Mouse (Mus musculus) WW6 (cell line): Measurements from ENCODE around the gene Dhcr24.

Experiments
- DNase-seq: peaks from one replicate; pipeline ENCODE4 v3.0.0-alpha.2; 2013; ENCODE audit warnings: low read depth, low spot score

Dhcr24 gene

GRCm38 (mm10) chr4:106560846-106561781 is at the start of gene Dhcr24:
Dhcr24 (plus strand) TSS chr4:106561038.
- DNase-seq = peak; percentile 90

DNA sequence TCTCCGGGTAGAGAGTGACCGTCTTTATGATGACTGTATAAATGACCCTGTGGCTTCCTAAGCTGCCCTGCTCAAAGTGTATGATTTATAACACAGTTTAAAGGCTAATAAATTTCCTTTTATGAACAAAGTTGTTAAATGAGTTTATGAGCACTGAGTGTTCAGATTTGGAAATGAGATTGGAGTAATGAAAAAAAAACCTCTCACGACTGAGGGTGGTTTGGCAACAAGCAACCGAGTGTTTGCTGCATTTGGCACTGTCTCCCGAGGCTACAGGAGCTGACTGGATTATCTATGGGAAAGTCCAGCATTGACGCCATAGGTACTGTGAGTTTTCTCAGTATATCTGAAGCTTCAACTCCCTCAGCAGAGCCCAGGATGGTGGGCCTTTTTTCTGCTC is 46.2 kb upstream of the Dhcr24 start:
- DNase-seq = no peak

DNA sequence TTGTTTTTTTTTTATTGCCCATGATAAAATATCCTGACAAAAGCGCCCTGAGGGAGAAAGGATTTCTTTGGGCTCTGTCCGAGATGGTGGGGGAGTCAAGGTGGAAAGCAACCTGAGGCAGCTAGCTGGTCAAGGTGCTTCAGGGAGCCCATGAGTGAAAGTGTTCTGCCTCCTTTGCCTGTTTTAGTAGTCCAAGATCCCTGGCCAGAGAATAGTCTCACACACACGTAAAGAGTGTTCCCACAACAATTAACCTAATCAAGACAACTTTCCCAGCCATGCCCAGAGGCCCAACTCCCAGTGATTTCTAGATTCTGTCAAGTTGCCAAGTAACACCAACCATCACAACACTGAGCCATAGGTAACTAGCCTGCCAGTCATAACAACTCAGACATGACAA is 38.3 kb upstream of the Dhcr24 start:
- no peak for DNase-seq

DNA sequence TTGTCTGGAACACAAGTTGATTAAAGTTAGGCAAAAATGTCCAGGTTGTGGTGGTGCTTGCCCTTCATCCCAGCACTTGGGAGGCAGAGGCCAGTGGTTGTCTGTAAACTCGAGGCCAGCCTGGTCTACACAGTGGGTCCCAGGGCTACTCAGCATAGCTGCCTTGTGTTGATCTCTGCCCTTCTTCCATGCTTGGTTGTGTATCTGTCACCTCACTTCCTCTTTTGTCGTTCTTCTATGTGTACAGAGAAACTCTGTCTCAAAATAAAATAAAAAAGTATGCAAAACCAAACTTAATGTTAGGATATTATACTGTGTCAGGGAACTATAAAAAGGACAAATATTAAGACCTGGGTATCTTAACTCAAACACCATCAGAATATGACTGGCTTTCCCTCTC is 36.7 kb upstream of the Dhcr24 start:
- DNase-seq = no peak

DNA sequence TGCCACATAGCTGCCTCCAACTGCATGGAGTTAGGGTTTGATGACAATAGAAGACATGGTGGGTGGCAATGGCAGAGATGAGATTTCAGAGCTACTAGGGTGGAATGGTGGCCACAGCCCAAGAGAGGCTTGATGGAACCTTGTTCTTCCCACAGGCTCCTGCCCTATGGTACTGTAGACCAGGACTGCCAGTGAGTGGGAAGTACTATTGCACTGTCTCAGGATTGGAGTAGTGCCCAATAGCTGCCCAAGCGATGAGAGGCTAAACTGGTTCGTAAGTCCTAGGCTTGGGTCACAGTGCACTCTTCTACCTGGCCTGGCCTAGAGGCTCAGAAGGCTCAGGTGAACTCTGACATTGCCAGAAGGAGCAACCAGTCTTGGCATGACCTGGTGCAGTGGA is 35.8 kb upstream of the Dhcr24 start:
- no peak for DNase-seq

DNA sequence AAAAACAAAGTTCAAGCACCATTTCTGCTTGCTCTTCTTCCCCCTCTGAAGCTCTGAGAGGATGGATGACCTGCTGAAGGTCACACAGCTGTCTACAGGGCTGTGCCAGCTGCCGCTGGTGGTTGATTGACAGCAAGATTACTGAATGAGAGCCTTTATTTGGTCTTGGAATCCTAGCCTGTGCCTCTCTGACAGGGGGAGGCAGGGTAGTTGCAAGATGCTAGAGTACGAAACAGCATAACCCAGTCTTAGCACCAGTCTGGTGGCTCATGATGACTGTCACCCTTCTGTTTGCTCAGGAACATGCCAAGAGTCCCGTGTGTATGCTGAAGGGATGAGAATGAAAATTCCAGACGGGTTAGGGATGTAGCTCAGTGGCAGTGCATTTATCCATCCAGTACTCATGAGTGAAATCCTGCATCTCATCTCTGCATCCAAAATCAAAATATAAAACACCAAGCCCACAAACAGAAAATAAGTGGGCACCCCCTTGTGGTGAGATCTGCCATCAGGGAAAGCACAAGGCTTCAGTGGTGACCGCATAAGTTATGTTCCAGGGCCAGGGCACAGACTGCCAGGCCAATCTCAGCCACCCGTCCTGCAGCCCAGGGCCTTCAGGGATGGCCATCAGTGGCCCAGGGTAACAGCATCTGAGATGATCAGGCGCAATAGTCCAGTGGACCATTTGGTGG is 32.8 kb upstream of the Dhcr24 start:
- DNase-seq = no peak

DNA sequence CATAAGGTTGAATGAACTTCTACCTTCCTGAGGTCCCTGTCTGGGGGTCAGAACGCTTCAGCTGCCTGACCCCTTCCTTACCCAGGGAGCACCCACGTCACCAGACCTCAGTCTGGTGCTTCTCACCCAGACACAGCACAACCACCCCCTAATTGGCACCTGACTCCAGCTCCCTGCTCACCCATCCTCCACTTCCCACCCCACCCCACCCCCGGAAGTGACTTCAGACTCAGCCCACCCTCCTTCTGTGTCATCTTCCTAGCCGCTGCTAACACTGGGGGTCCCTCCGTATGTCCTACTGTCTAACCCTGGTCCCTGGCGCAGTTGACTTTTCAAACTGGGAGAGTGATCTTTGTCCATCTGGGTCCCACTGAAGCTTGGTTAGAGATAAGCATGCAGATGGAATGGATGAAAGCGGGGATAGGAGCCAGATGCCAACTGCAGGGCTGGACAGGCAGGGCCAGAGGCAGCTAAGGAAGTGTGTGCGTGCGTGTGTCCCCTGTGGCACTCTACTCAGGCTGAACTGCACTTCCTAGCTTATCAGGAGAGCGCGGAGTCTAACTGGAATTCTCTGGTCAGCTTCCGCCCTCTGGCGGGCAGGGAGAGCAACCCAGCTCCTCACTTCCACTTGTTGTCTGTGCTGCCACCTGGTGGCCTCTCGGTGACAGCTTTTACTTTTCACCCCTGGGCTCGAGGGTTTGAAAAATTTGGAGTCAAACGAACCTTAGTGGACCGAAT is 31.3 kb upstream of the Dhcr24 start:
- DNase-seq = peak; percentile 76

- no peak for DNase-seq
These were observed 30.7 kb upstream of the Dhcr24 start for GRCm38 (mm10) chr4:106530113-106530482.

DNA sequence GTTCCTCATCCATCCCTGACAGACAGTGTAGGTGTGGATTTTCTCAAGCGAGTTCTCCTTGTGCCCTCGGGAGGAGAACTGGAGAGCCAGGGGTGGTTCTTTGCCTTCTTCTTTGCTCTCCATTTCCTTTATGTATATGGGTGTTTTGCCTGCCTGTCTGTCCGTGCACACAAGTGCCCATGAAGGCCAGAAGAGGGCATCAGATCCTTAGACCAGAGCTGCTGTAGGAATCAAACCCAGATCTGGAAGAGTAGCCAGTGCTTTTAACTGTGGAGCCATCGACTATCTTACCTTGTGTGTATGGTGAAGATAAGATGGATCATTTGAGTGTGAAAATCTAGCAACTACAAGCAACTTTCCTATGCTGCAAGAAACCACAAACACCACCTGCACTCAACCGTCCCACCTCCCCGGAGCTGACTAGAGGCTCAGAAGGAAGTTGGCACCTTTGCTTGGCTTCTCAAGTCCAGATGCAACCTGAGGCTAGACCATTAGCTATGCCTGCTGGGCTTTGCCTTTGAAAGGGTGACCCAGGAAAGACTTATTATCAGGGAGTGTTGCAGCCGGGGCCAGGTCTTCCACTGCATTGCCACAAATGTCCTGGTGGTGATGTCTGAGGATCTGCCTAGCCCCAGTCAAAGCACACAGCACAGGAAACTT is 27.3 kb upstream of the Dhcr24 start:
- no peak for DNase-seq

GRCm38 (mm10) chr4:106534256-106534655 is 26.6 kb upstream of the Dhcr24 start:
- DNase-seq = no peak

DNA sequence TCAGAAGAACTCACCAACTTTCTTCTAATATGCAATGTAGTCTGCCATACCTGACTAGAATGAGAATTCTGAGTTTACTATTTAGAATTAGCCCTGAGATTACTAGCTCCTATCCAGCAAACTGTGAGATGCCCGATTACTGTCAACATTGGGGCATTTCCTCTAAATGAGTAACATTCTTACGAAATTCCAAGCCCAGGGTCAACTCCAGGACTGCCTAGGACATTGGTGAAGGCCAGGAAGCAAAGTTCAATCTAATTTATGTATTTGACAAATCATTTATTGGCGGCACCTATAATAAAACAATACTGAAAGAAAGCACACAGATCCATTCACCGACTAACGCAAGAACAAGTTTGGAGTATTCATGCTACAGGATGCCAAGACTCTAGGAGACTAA is 21.1 kb upstream of the Dhcr24 start:
- DNase-seq = no peak

- no peak for DNase-seq
These were observed 19.3 kb upstream of the Dhcr24 start for GRCm38 (mm10) chr4:106541491-106541890.

DNA sequence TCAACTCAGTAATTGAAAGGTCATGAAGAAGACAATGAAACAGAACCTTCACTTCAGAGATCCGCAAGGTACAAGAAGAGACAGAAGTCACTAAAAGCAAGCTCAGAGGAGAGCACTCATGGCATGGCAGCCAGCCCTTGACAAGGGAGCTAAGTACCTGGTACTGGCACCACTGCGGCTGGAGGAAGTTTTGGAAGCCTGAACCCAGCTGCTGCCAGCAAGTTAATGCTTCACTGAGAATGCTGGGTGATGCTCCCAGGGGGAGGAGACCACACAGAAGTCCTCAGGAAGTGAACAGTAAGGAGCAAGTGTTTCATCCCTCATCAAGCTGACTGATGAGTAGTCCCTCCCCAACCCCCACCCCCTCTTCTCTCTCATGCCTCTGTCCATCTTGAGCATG is 18.6 kb upstream of the Dhcr24 start:
- no peak for DNase-seq

DNA sequence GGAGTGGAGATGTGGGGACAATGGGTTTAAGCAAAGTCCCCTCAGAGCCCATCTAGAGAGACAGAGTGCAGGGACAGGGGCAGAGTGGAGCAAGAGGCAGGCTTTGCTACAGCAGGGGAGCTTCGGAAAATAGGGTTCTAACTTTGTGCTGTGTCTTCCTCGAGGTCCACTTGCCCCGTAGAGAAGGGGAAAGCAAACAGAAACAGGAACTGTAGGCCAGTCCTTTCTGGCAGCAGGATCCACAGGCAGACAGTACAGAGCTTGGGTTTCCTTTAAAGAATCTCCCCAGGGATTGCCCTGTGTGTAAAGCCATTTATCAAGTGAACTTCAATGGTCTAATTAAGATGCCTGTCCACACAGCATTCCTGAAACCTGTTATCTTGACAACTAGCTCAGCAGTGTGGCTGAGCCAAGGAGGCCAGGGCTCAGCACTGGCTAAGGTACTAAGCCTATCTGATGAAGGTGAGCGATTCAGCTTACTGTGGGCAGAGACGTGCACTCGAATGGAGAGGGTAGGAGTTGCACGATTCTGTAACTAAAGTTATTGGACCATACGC is 14.9 kb upstream of the Dhcr24 start:
- DNase-seq = no peak

DNA sequence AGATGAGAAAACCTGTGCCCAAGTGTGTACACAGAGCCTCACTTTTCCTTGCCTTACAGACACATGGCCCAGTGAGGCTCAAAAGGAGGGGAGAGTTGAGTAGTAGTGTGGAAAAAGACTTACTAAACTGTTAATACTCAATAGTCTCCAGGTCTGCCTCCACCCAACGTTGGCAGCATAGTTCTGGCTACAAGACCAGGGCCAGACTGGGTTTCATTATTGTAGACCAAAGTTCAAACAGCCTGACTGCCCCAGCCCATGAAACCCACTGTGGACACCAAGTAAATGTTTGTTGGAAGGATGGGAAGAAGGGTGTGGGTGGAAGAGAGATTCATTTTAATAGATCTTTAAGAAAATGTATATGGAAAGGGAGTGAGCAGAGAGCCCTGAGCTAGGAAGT is 13.9 kb upstream of the Dhcr24 start:
- no peak for DNase-seq

- DNase-seq = no peak
These were observed 12.7 kb upstream of the Dhcr24 start for GRCm38 (mm10) chr4:106548113-106548512.

DNA sequence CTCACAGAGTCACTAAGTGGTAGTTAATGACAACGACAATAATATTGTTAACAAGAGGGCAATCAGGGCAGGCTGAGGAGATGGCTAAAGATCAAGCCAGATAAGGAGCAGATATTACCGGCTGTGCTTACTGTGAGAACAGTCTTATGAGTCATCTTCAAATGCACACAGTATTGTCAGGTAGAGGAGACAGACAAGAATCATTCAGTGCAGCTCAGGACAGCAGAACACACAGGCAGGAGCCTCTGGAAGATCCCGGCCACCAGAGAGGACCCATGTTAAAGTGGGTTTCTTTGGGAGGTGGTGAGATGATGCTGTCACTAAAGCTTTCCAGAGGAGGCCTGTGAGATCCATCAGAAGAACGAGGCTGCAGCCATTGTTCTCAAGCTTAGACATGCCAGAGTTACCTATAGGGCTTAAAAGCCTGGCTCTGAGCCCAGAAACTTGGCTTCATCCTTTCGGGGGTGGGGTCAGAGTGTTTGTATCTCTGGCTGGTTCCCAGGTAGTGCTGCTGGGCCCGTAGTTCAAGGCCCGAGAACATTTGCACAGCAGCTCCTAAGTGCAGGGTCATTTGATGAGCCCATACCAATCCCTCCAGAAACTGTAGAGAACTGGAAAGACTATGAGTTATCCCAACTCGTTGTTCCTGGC is 10.2 kb upstream of the Dhcr24 start:
- DNase-seq = no peak

DNA sequence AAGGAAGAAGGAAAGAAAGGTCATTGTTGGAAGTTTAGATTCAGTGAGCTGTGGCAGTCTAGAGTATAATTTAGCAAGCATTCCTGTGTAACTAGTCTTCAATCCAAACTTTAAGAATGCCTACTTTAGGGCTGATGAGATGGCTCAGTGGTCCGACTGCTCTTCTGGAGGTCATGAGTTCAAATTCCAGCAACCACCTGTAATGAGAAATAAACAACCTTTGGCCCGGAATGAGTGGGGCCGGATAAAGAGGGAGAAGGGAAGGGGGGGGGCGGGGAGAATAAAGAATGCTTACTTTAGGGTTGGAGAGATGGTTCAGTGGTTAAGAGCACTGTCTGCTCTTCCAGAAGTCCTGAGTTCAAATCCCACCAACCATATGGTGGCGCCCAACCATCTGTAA is 3.6 kb upstream of the Dhcr24 start:
- no peak for DNase-seq

DNA sequence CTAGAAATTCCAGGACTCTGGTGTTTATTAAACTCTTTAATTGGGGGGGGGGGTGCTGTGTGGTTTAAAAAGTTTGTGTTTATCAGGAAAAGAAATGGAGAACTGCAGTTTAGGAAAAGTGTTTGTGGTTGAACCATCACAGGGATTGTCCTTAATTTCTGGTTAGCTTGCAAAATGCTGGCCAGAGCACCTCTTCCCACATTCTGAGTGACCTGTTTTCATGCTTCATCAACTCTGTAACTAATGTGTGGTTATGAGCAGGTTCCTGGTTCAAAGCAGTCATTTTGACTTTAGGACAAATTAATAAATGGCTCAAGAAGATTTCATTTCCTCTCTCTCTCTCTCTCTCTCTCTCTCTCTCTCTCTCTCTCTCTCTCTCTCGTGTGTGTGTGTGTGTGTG is 2.9 kb upstream of the Dhcr24 start:
- DNase-seq = no peak

- DNase-seq = no peak
These were observed 1.3 kb upstream of the Dhcr24 start for GRCm38 (mm10) chr4:106559343-106560212.
